Mouse (Mus musculus) hematopoietic stem cell, adult 5-6 weeks (primary cell): ENCODE data around the gene Alkbh5. TPM values are rescaled to one million over a fixed set of nuclear protein-coding genes. Genes with fewer than 3 reads are reported as not detected.
A peak's percentile ranks its signal among the peaks of the same experiment; 100 is the strongest.

Source experiments
- ATAC-seq, 2 experiments: fragments of 125-278 bp in 1 of 2; replicated peaks in 1 of 2; 2 replicates each; pipeline ENCODE4 v1.8.0; 2016 to 2017; ENCODE audit warnings: inconsistent platforms in 2 of 2, mild to moderate bottlenecking in 2 of 2, moderate number of reproducible peaks in 2 of 2, low read depth in 1 of 2, moderate TSS enrichment in 1 of 2; ENCODE audit not compliant: low FRiP score in 2 of 2, poor library complexity in 2 of 2, severe bottlenecking in 2 of 2, insufficient read depth in 1 of 2, low TSS enrichment in 1 of 2
- total RNA-seq: library from RNA; stranded (forward); fragments of 172-1452, 232-1000 nt; gene quantifications from 2 replicates; pipeline ENCODE4 v1.2.3, GENCODE M21; 2017

Gene Alkbh5
- 28.9 and 30.8 TPM in 2 replicates for total RNA-seq

- no peak for ATAC-seq
Measured at GRCm38 (mm10) chr11:60536180-60536858, at the start of gene Alkbh5. Gene Alkbh5, plus strand, starts transcription at chr11:60536381.

GRCm38 (mm10) chr11:60492726-60493125 is 43.5 kb upstream of the Alkbh5 start:
- no peak for ATAC-seq

- no peak for ATAC-seq
Measured at GRCm38 (mm10) chr11:60495692-60496091, 40.5 kb upstream of the Alkbh5 start.

- no peak for ATAC-seq
Measured at GRCm38 (mm10) chr11:60507281-60507680, 28.9 kb upstream of the Alkbh5 start.

GRCm38 (mm10) chr11:60508950-60509349 is 27.2 kb upstream of the Alkbh5 start:
- no peak; a peak in 1 of 4 replicates for ATAC-seq

- peak; percentile 61 to 76 for ATAC-seq
Measured at GRCm38 (mm10) chr11:60509500-60509899, 26.7 kb upstream of the Alkbh5 start.

- no peak for ATAC-seq
Measured at GRCm38 (mm10) chr11:60511893-60512292, 24.3 kb upstream of the Alkbh5 start.

GRCm38 (mm10) chr11:60512520-60512919 is 23.7 kb upstream of the Alkbh5 start:
- no peak for ATAC-seq

GRCm38 (mm10) chr11:60514941-60515340 is 21.2 kb upstream of the Alkbh5 start:
- no peak for ATAC-seq

GRCm38 (mm10) chr11:60518305-60518704 is 17.9 kb upstream of the Alkbh5 start:
- no peak for ATAC-seq

GRCm38 (mm10) chr11:60522027-60522426 is 14.2 kb upstream of the Alkbh5 start:
- no peak for ATAC-seq

- ATAC-seq: no peak
Measured at GRCm38 (mm10) chr11:60522661-60523365, 13.4 kb upstream of the Alkbh5 start.

- ATAC-seq: no peak
Measured at GRCm38 (mm10) chr11:60526461-60526860, 9.7 kb upstream of the Alkbh5 start.

- no peak for ATAC-seq
Measured at GRCm38 (mm10) chr11:60535676-60536075, 505 bp upstream of the Alkbh5 start.

GRCm38 (mm10) chr11:60536859-60537467 is 782 bp downstream of the Alkbh5 start:
- ATAC-seq: peak; percentile 50 to 63

GRCm38 (mm10) chr11:60537468-60538347 is 1.5 kb downstream of the Alkbh5 start:
- peak; percentile 80 to 86 for ATAC-seq

- no peak for ATAC-seq
Measured at GRCm38 (mm10) chr11:60538371-60539281, 2.4 kb downstream of the Alkbh5 start.
